Mouse (Mus musculus) neural tube, embryonic 12.5 days (tissue): ENCODE results near the gene Cnot11. TPM values are rescaled to one million over a fixed set of nuclear protein-coding genes. Genes with fewer than 3 reads are reported as not detected.
A peak's percentile ranks its signal among the peaks of the same experiment; 100 is the strongest.

ENCODE experiments used
- ATAC-seq: fragments of 200-750 bp; cut with Nextera tagmentation; 2 replicates; pipeline ENCODE4 v1.8.0; 2017; ENCODE audit warnings: low read depth, mild to moderate bottlenecking, moderate TSS enrichment, moderate library complexity; ENCODE audit not compliant: low FRiP score
- H3K27ac ChIP-seq: fragments of 300-500 bp; sonication (generic); 2 replicates; pipeline ENCODE4 v1.5.1; 2016
- H3K27me3 ChIP-seq: fragments of 300-500 bp; sonication (generic); replicated peaks from 2 replicates; pipeline ENCODE4 v1.6.1; 2016; ENCODE audit warnings: mild to moderate bottlenecking
- H3K36me3 ChIP-seq: fragments of 300-500 bp; sonication (generic); 2 replicates; pipeline ENCODE4 v1.6.1; 2016; ENCODE audit warnings: mild to moderate bottlenecking
- H3K4me1 ChIP-seq: fragments of 300-500 bp; sonication (generic); 2 replicates; pipeline ENCODE4 v1.6.1; 2016
- H3K4me2 ChIP-seq: fragments of 300-500 bp; sonication (generic); replicated peaks from 2 replicates; pipeline ENCODE4 v1.6.1; 2016; ENCODE audit warnings: mild to moderate bottlenecking
- H3K4me3 ChIP-seq: fragments of 300-500 bp; sonication (generic); 2 replicates; pipeline ENCODE4 v1.5.1; 2016
- H3K9ac ChIP-seq: fragments of 300-500 bp; sonication (generic); 2 replicates; pipeline ENCODE4 v1.6.1; 2016; ENCODE audit warnings: mild to moderate bottlenecking
- H3K9me3 ChIP-seq: fragments of 300-500 bp; sonication (generic); 2 replicates; pipeline ENCODE4 v1.6.1; 2016; ENCODE audit warnings: mild to moderate bottlenecking
- WGBS: fragments of 180-500 bp; shearing (Covaris S2); methylation state at CpG from one replicate; pipeline ENCODE4 v1.1.7; 2016; 5-methylcytosine and 5-hydroxymethylcytosine counted together
- polyA plus RNA-seq: library from polyadenylated mRNA; unstranded; fragments of >200 nt; fragmentation: Nextera tagmentation; extraction: Ambion mirVana; gene quantifications from 2 replicates; pipeline ENCODE4 v1.2.1, GENCODE M21; 2016

Cnot11 gene
- polyA plus RNA-seq, 1 experiment from 2014 or later, result 29.6 TPM

- Histone ChIP-seq H3K9ac (no peak overlapping the region), H3K4me3 (no peak overlapping the region), H3K4me2 (no peak overlapping the region), H3K36me3 (no peaks in the 10 kb centered on the region), H3K27me3 (no peaks in the 10 kb centered on the region), H3K27ac (no peak overlapping the region), H3K9me3 (0 out of 2 replicates have a peak, but pooled peaks cover 7% of the 10 kb centered on the region), H3K4me1 (no peaks in the 10 kb centered on the region)
- no peak for ATAC-seq
- 88% methylated on average over 10 of the region's 10 CpGs for WGBS
These were observed 19.3 kb upstream of the Cnot11 start for GRCm38 (mm10) chr1:39515303-39515991.

DNA sequence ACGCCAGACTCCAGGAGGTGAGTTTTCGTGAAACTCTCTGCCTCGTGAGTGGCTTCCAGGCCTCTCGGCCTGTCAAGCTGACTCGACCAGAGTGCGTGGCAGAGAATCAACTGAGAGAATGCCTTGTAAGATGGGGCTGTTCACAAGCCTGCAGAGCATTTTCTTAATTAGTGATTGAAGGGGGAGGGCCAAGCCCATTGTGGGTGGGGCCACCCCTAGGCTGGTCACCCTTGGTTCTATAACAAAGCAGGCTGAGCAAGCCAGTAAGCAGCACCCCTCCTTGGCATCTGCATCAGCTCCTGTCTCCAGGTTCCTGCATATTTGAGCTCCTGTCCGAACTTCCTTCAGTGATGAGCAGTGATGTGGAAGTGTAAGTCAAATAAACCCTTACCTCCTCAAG is 13.5 kb upstream of the Cnot11 start:
- H3K27ac ChIP-seq, result no peak overlapping the region
- H3K9ac ChIP-seq, result no peak overlapping the region
- ATAC-seq, result no peak
- H3K4me2 ChIP-seq, result no peak overlapping the region
- H3K4me3 ChIP-seq, result no peak overlapping the region
- WGBS, result 91% methylated on average over 7 of the region's 7 CpGs
- no peaks in the 10 kb centered on the region for H3K4me1 ChIP-seq
- no peaks in the 10 kb centered on the region for H3K36me3 ChIP-seq
- 0 out of 2 replicates have a peak, but pooled peaks cover 7% of the 10 kb centered on the region for H3K9me3 ChIP-seq
- H3K27me3 ChIP-seq, result no peaks in the 10 kb centered on the region

GRCm38 (mm10) chr1:39522519-39522918 is 12.3 kb upstream of the Cnot11 start:
- no peak overlapping the region for H3K27ac ChIP-seq
- H3K27me3 ChIP-seq, result no peaks in the 10 kb centered on the region
- no peaks in the 10 kb centered on the region for H3K36me3 ChIP-seq
- ATAC-seq, result no peak
- WGBS, result 39% methylated on average over 5 of the region's 5 CpGs
- H3K4me3 ChIP-seq, result no peak overlapping the region
- no peaks in the 10 kb centered on the region for H3K4me1 ChIP-seq
- H3K4me2 ChIP-seq, result no peak overlapping the region
- H3K9ac ChIP-seq, result no peak overlapping the region
- H3K9me3 ChIP-seq, result 0 out of 2 replicates have a peak, but pooled peaks cover 7% of the 10 kb centered on the region

DNA sequence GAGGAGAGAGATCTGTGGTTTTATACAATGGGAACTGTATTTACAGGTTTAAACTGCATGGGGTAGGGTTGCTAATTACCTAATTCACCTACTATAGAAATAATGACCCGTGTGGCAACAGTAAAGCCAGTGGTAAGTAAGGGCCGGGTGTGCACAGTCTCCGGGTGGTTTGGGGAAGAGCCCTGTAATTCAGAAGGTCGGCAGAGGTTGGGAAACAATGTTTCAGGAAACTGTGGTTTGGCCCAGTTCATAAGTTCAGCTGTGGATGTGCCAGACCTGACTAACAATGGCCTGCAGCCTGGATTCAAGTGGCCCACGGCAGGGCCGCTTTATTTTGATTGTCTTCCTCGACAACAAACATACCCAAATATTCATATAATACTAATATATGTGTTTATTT is 9.0 kb upstream of the Cnot11 start:
- H3K36me3 ChIP-seq, result no peaks in the 10 kb centered on the region
- H3K4me2 ChIP-seq, result no peak overlapping the region
- H3K4me3 ChIP-seq, result no peak overlapping the region
- ATAC-seq, result no peak
- H3K27ac ChIP-seq, result no peak overlapping the region
- WGBS, result 72% methylated on average over 7 of the region's 7 CpGs
- H3K9ac ChIP-seq, result no peak overlapping the region
- no peaks in the 10 kb centered on the region for H3K4me1 ChIP-seq
- no peaks in the 10 kb centered on the region for H3K27me3 ChIP-seq
- no peaks in the 10 kb centered on the region for H3K9me3 ChIP-seq

DNA sequence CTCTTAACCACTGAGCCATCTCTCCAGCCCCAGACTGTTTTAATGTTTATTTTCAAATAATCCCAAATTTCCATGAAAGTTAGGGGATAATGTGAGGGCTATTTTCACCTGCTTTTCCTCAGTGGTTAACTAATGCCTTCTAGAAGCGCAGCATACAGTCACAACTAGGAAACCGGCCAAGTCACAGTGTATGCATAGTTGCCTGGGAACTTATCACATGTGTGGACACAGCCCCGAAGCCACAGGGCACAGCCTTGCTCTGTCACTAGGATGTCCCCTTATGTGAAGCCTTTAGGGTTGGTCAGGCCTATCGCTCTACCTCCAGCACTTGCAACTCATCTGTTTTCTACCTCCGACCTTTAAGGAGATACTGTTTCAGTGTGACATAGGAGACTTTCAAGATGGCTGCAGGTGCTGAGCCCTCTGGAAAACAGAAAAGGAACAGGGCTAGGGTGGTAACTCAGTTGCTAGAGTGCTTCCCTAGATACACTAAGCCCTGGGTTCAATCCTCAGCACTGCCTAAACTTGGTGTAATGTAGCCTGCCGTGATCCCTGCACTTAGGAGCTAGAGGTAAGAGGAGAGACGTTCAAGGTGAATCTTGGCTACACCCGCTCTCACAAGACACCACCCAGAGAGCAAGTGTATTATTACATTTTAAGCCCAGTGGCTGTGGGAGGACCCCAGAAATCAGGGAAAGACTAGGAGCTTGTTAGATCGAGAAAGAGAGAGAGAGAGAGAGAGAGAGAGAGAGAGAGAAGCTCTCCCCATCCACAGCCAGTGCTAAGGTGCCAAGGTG is 8.2 kb upstream of the Cnot11 start:
- 88% methylated on average over 9 of the region's 9 CpGs for WGBS
- no peaks in the 10 kb centered on the region for H3K36me3 ChIP-seq
- no peak overlapping the region for H3K9ac ChIP-seq
- no peaks in the 10 kb centered on the region for H3K4me1 ChIP-seq
- H3K27me3 ChIP-seq, result no peaks in the 10 kb centered on the region
- H3K9me3 ChIP-seq, result no peaks in the 10 kb centered on the region
- H3K4me2 ChIP-seq, result no peak overlapping the region
- H3K4me3 ChIP-seq, result no peak overlapping the region
- no peak overlapping the region for H3K27ac ChIP-seq
- no peak for ATAC-seq

DNA sequence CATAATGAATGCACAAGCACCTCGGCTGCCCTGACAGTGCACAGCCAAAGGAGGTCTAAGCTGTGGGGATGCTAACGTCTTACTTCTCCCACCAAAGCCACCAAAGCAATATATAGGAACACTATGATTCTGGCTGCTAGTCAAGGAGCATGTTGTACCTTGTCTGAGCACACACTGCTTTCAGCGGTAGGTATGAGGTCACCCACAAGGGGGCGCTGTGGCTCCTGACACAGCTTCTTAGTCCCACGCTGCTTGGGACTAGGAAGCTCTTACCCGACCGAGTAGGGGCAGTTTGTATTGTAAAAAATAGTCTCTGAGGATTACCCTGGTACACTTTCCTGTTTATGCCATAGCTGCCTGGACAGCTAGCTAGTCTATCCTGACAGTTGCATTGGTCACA is 7.4 kb upstream of the Cnot11 start:
- Histone ChIP-seq H3K4me1 (no peaks in the 10 kb centered on the region), H3K9me3 (no peaks in the 10 kb centered on the region), H3K4me2 (no peak overlapping the region), H3K27ac (no peak overlapping the region), H3K9ac (no peak overlapping the region), H3K27me3 (no peaks in the 10 kb centered on the region), H3K36me3 (no peaks in the 10 kb centered on the region), H3K4me3 (no peak overlapping the region)
- ATAC-seq, result peak; percentile 61; the same call in 1 of the 2 replicates
- WGBS, result 10% methylated on average over 7 of the region's 7 CpGs

- WGBS, result 27% methylated on average over 6 of the region's 6 CpGs
- H3K4me2 ChIP-seq, result no peak overlapping the region
- no peak overlapping the region for H3K4me3 ChIP-seq
- H3K4me1 ChIP-seq, result no peaks in the 10 kb centered on the region
- H3K9me3 ChIP-seq, result no peaks in the 10 kb centered on the region
- no peaks in the 10 kb centered on the region for H3K27me3 ChIP-seq
- no peak for ATAC-seq
- H3K36me3 ChIP-seq, result no peaks in the 10 kb centered on the region
- no peak overlapping the region for H3K27ac ChIP-seq
- H3K9ac ChIP-seq, result no peak overlapping the region
These were observed 6.5 kb upstream of the Cnot11 start for GRCm38 (mm10) chr1:39528319-39528718.

DNA sequence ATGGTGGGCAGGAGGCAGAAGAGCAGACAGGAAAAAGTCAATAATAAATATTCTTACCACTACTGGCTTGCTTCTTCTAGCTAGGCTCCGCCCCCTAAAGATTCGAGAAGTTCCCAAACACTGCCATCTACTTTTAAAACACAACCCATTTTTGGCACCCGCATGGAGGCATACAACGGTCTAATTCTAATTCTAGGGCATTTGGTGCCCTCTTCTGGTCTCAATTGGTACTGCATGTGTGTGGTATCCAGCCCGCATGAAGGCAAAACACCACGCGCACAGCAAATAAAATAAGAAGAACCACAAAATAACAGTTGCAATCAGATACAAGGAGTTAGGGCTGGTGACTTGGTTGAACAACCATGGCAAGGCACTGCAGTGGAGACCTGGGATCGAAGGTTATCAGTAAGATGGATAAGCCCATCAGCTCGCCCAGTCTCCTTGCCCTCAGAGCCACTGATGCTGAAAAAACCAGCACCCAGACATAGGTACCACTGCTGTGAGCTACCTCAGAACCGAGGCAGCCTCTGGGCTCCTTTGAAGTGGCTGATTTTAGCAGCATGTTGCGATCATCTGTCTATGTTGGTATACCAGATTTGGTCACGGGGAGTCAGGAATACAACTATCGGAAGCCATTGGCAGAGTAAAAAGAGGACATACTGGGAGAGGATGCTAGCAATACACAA is 4.4 kb upstream of the Cnot11 start:
- Histone ChIP-seq H3K4me1 (no peaks in the 10 kb centered on the region), H3K27ac (no peak overlapping the region), H3K9ac (no peak overlapping the region), H3K4me2 (no peak overlapping the region), H3K9me3 (no peaks in the 10 kb centered on the region), H3K36me3 (no peaks in the 10 kb centered on the region), H3K4me3 (no peak overlapping the region), H3K27me3 (no peaks in the 10 kb centered on the region)
- 41% methylated on average over 13 of the region's 13 CpGs for WGBS
- ATAC-seq, result no peak

DNA sequence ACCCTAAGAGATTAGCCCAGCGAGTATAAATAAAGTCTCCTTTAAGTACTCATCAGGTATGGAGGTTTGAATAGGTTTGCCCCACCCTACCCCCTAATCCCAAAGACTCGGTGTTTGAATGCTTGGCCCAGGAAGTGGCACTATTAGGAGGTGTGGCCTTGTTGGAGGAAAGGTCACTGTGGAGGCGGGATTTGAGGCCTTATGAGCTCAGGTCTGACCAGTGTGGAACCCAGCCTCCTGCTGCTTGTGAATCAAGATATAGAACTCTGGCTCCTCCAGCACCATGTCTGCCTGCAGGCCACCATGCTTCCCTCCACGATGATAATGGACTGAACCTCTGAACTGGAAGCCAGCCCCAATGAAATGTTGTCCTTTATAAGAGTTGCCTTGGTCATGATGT is 3.8 kb upstream of the Cnot11 start:
- Histone ChIP-seq H3K4me2 (no peak overlapping the region), H3K36me3 (no peaks in the 10 kb centered on the region), H3K9me3 (no peaks in the 10 kb centered on the region), H3K27me3 (no peaks in the 10 kb centered on the region), H3K27ac (no peak overlapping the region), H3K4me3 (no peak overlapping the region), H3K9ac (no peak overlapping the region), H3K4me1 (no peaks in the 10 kb centered on the region)
- WGBS, result 67% methylated on average over 4 of the region's 4 CpGs
- no peak for ATAC-seq

DNA sequence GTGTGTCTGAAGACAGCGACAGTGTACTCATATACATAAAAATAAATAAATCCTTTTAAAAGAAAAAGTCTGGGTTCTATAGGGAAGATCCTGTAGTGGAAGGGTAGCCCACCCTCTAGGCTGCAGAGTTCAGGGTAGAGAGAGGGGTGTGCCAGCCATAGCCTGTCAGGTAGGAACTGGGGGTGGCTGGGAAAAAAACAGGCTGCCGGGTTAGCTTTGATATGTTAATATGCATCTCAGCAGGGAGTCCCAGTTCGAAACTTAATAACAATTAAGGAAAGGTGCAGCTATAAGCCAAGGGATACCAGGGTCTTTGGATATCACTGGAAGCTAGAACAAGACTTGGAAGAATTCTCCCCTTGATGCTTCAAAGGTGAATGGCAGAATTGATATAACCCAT is 875 bp upstream of the Cnot11 start:
- no peak overlapping the region for H3K27ac ChIP-seq
- H3K4me1 ChIP-seq, result peaks cover 15% of the 10 kb centered on the region
- 40% methylated on average over 3 of the region's 3 CpGs for WGBS
- H3K9me3 ChIP-seq, result no peaks in the 10 kb centered on the region
- no peak for ATAC-seq
- no peaks in the 10 kb centered on the region for H3K27me3 ChIP-seq
- H3K36me3 ChIP-seq, result peaks cover 10% of the 10 kb centered on the region
- no peak overlapping the region for H3K9ac ChIP-seq
- no peak overlapping the region for H3K4me3 ChIP-seq
- no peak overlapping the region for H3K4me2 ChIP-seq

DNA sequence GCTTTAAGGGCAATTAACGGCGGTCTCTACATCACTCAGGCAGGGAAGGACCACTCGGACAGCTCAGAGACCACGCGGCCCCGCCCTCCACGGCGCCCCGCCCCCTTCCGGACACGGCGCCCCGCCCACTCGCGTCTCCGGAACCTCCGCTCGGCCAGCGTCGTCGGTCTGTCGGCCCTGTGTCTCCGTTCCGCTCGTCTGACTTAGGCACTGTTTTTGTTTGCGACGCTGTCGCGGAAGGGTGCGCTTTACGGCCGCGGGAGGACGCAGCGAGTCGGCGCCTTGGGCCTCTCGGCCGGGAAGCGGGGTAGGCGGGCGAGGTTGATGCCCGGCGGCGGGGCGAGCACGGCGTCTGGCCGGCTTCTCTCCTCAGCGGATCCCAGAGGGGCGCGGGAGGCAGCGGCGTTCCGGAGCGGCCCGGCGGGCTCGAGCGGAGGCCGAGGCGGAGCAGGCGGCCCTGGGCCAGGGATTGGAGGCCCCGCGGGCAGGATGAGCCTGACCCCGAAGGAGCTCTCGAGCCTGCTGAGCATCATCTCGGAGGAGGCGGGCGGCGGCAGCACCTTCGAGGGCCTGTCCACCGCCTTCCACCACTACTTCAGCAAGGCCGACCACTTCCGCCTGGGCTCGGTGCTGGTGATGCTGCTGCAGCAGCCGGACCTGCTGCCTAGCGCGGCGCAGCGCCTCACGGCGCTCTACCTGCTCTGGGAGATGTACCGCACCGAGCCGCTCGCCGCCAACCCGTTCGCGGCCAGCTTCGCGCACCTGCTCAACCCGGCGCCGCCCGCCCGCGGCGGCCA is 921 bp downstream of the Cnot11 start:
- peaks cover 10% of the 10 kb centered on the region; the same call in 1 of the 2 replicates for H3K9me3 ChIP-seq
- WGBS, result under 1% methylated on average over 98 of the region's 100 CpGs
- H3K27ac ChIP-seq, result peak overlapping the region; percentile 86
- peak overlapping the region; percentile 90 for H3K4me3 ChIP-seq
- no peaks in the 10 kb centered on the region for H3K27me3 ChIP-seq
- H3K4me1 ChIP-seq, result peaks cover 15% of the 10 kb centered on the region
- ATAC-seq, result peak; percentile 93
- H3K36me3 ChIP-seq, result peaks cover 28% of the 10 kb centered on the region
- H3K9ac ChIP-seq, result peak overlapping the region; percentile 95
- H3K4me2 ChIP-seq, result peak overlapping the region; percentile 88

DNA sequence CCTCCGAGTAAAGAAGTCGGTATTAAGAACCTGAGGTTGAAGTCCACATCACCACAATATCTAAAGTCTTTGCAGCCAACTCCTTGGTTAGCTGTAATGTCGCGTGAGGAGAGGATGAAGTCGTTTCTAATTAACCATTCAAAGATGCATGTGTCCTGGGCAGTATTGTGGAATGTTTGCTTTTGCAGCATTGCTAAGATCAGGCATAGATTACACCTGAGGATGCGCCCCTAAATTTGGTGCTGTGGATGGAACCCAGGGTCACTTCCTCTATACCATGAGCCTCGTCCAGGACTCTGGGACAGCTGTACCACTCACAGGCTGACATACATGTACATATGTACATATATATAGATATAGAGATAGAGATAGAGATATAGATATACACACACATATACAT is 1.9 kb downstream of the Cnot11 start:
- no peak for ATAC-seq

More for the DNA sequence above, 1.9 kb downstream of the Cnot11 start:
- Histone ChIP-seq H3K9me3 (peaks cover 12% of the 10 kb centered on the region; the same call in 1 of the 2 replicates), H3K4me3 (peak overlapping the region; percentile 90), H3K9ac (peak overlapping the region; percentile 95), H3K27ac (no peak overlapping the region), H3K4me2 (peak overlapping the region; percentile 88), H3K36me3 (peaks cover 34% of the 10 kb centered on the region), H3K27me3 (no peaks in the 10 kb centered on the region), H3K4me1 (peaks cover 15% of the 10 kb centered on the region)
- WGBS, result 42% methylated on average over 7 of the region's 7 CpGs
